Mouse (Mus musculus) embryonic facial prominence, embryonic 13.5 days (tissue): ENCODE results near the gene Ppp5c. TPM values are rescaled to one million over a fixed set of nuclear protein-coding genes. Genes with fewer than 3 reads are reported as not detected.

Source experiments
- ATAC-seq: fragments of 200-750 bp; cut with Nextera tagmentation; 2 replicates; pipeline ENCODE4 v1.8.0; 2017; ENCODE audit warnings: low read depth; ENCODE audit not compliant: insufficient number of reproducible peaks, insufficient read depth, low FRiP score, low TSS enrichment
- H3K27ac ChIP-seq: fragments of 300-500 bp; sonication (generic); 2 replicates; pipeline ENCODE4 v1.5.1; 2015; ENCODE audit warnings: moderate library complexity, mild to moderate bottlenecking, inconsistent platforms
- H3K27me3 ChIP-seq: fragments of 300-500 bp; sonication (generic); 2 replicates; pipeline ENCODE4 v1.6.1; 2015; ENCODE audit warnings: mild to moderate bottlenecking, inconsistent platforms
- H3K36me3 ChIP-seq: fragments of 300-500 bp; sonication (generic); 2 replicates; pipeline ENCODE4 v1.6.1; 2015; ENCODE audit warnings: mild to moderate bottlenecking, inconsistent platforms
- H3K4me1 ChIP-seq: fragments of 300-500 bp; sonication (generic); 2 replicates; pipeline ENCODE4 v1.6.1; 2015; ENCODE audit warnings: inconsistent platforms
- H3K4me2 ChIP-seq: fragments of 300-500 bp; sonication (generic); 2 replicates; pipeline ENCODE4 v1.6.1; 2015; ENCODE audit warnings: moderate library complexity, mild to moderate bottlenecking, inconsistent platforms
- H3K4me3 ChIP-seq: fragments of 300-500 bp; sonication (generic); 2 replicates; pipeline ENCODE4 v1.5.1; 2015; ENCODE audit warnings: mild to moderate bottlenecking, inconsistent platforms
- H3K9ac ChIP-seq: fragments of 300-500 bp; sonication (generic); 2 replicates; pipeline ENCODE4 v1.6.1; 2015; ENCODE audit warnings: mild to moderate bottlenecking, inconsistent platforms
- H3K9me3 ChIP-seq: fragments of 300-500 bp; sonication (generic); 2 replicates; pipeline ENCODE4 v1.6.1; 2016; ENCODE audit warnings: inconsistent platforms
- WGBS: fragments of 180-500 bp; shearing (Covaris S2); methylation state at CpG from one replicate; pipeline ENCODE4 v1.1.7; 2015; ENCODE audit warnings: mixed read lengths; 5-methylcytosine and 5-hydroxymethylcytosine counted together
- polyA plus RNA-seq: library from polyadenylated mRNA; unstranded; fragments of >200 nt; fragmentation: Nextera tagmentation; extraction: Ambion mirVana; gene quantifications from 2 replicates; pipeline ENCODE4 v1.2.1, GENCODE M21; 2015

Ppp5c gene
- polyA plus RNA-seq, 1 experiment from 2014 or later: 109 TPM

- Histone ChIP-seq H3K9me3 (no peaks in the 10 kb centered on the region), H3K4me3 (0 out of 2 replicates have a peak overlapping the region, but pooled peaks have one; percentile 10), H3K27ac (peak overlapping the region; percentile 92), H3K27me3 (no peaks in the 10 kb centered on the region), H3K4me2 (peak overlapping the region; percentile 46), H3K9ac (no peak overlapping the region), H3K4me1 (peaks cover 77% of the 10 kb centered on the region), H3K36me3 (0 out of 2 replicates have a peak, but pooled peaks cover 4% of the 10 kb centered on the region)
- ATAC-seq: peak; percentile 65
- 48% methylated on average over 18 of the region's 18 CpGs for WGBS
Measured at GRCm38 (mm10) chr7:16991681-16992450, 35.9 kb downstream of the Ppp5c start.

GRCm38 (mm10) chr7:16990006-16990744 lies 37.5 kb downstream of the Ppp5c start:
- peaks cover 60% of the 10 kb centered on the region for H3K4me1 ChIP-seq
- 0 out of 2 replicates have a peak overlapping the region, but pooled peaks have one; percentile 28 for H3K9ac ChIP-seq
- H3K4me2 ChIP-seq: peak overlapping the region; percentile 26
- no peaks in the 10 kb centered on the region for H3K9me3 ChIP-seq
- H3K27ac ChIP-seq: peak overlapping the region; percentile 92
- 21% methylated on average over 15 of the region's 15 CpGs for WGBS
- ATAC-seq: no peak
- H3K27me3 ChIP-seq: no peaks in the 10 kb centered on the region
- no peak overlapping the region for H3K4me3 ChIP-seq
- 0 out of 2 replicates have a peak, but pooled peaks cover 1% of the 10 kb centered on the region for H3K36me3 ChIP-seq

- Histone ChIP-seq H3K9ac (no peak overlapping the region), H3K4me1 (peaks cover 47% of the 10 kb centered on the region), H3K36me3 (no peaks in the 10 kb centered on the region), H3K4me3 (no peak overlapping the region), H3K27ac (peak overlapping the region; percentile 48; the same call in 1 of the 2 replicates), H3K9me3 (no peaks in the 10 kb centered on the region), H3K4me2 (no peak overlapping the region), H3K27me3 (no peaks in the 10 kb centered on the region)
- WGBS: 27% methylated on average over 3 of the region's 3 CpGs
- no peak for ATAC-seq
Measured at GRCm38 (mm10) chr7:16988405-16988804, 39.3 kb downstream of the Ppp5c start.

GRCm38 (mm10) chr7:16987541-16988149 lies 40.1 kb downstream of the Ppp5c start:
- no peak overlapping the region for H3K9ac ChIP-seq
- no peak for ATAC-seq
- peak overlapping the region; percentile 48; the same call in 1 of the 2 replicates for H3K27ac ChIP-seq

GRCm38 (mm10) chr7:16982859-16983568 lies 44.7 kb downstream of the Ppp5c start, which contains the start of gene Gm42372:
Gene Gm42372 (plus strand): TSS chr7:16983086.
- Histone ChIP-seq H3K4me1 (peaks cover 28% of the 10 kb centered on the region), H3K36me3 (no peaks in the 10 kb centered on the region), H3K27ac (no peak within 1 kb of the TSS), H3K9ac (no peak within 1 kb of the TSS), H3K4me2 (peak within 1 kb of the TSS; percentile 49), H3K4me3 (peak within 1 kb of the TSS; percentile 20; the same call in 1 of the 2 replicates), H3K9me3 (no peaks in the 10 kb centered on the region), H3K27me3 (no peaks in the 10 kb centered on the region)
- 24% methylated on average over 26 of the region's 26 CpGs for WGBS
- 0 out of 2 replicates have a peak, but pooled peaks have one; percentile 26 for ATAC-seq

More at GRCm38 (mm10) chr7:16987541-16988149, 40.1 kb downstream of the Ppp5c start:
- H3K4me2 ChIP-seq: no peak overlapping the region
- H3K36me3 ChIP-seq: no peaks in the 10 kb centered on the region
- WGBS: 27% methylated on average over 7 of the region's 7 CpGs
- H3K9me3 ChIP-seq: no peaks in the 10 kb centered on the region
- H3K27me3 ChIP-seq: no peaks in the 10 kb centered on the region
- H3K4me3 ChIP-seq: no peak overlapping the region
- H3K4me1 ChIP-seq: peaks cover 51% of the 10 kb centered on the region

- ATAC-seq: no peak
- H3K27ac ChIP-seq: peak overlapping the region; percentile 84
- 0 out of 2 replicates have a peak overlapping the region, but pooled peaks have one; percentile 53 for H3K9ac ChIP-seq
- 2% methylated on average over 12 of the region's 12 CpGs for WGBS
- peak overlapping the region; percentile 27 for H3K4me3 ChIP-seq
- H3K9me3 ChIP-seq: no peaks in the 10 kb centered on the region
- H3K36me3 ChIP-seq: no peaks in the 10 kb centered on the region
- peaks cover 17% of the 10 kb centered on the region for H3K4me1 ChIP-seq
- peak overlapping the region; percentile 58 for H3K4me2 ChIP-seq
- no peaks in the 10 kb centered on the region for H3K27me3 ChIP-seq
Measured at GRCm38 (mm10) chr7:16980348-16980747, 47.4 kb downstream of the Ppp5c start.

- Histone ChIP-seq H3K4me3 (no peak overlapping the region), H3K27me3 (no peaks in the 10 kb centered on the region), H3K4me2 (no peak overlapping the region), H3K27ac (no peak overlapping the region), H3K9me3 (no peaks in the 10 kb centered on the region), H3K4me1 (peaks cover 17% of the 10 kb centered on the region), H3K36me3 (no peaks in the 10 kb centered on the region), H3K9ac (no peak overlapping the region)
- no peak for ATAC-seq
- WGBS: 80% methylated on average over 3 of the region's 3 CpGs
Measured at GRCm38 (mm10) chr7:16978593-16978992, 49.1 kb downstream of the Ppp5c start.

GRCm38 (mm10) chr7:16978173-16978572 lies 49.6 kb downstream of the Ppp5c start:
- H3K27me3 ChIP-seq: no peaks in the 10 kb centered on the region
- no peak overlapping the region for H3K4me2 ChIP-seq
- no peak overlapping the region for H3K27ac ChIP-seq
- H3K4me1 ChIP-seq: peaks cover 15% of the 10 kb centered on the region
- no peaks in the 10 kb centered on the region for H3K36me3 ChIP-seq
- H3K9me3 ChIP-seq: no peaks in the 10 kb centered on the region
- H3K9ac ChIP-seq: no peak overlapping the region
- 74% methylated on average over 6 of the region's 6 CpGs for WGBS
- no peak for ATAC-seq
- no peak overlapping the region for H3K4me3 ChIP-seq

GRCm38 (mm10) chr7:16976298-16976697 lies 51.4 kb downstream of the Ppp5c start:
- ATAC-seq: no peak

GRCm38 (mm10) chr7:16974018-16974417 lies 53.7 kb downstream of the Ppp5c start:
- no peak overlapping the region for H3K4me2 ChIP-seq
- no peaks in the 10 kb centered on the region for H3K36me3 ChIP-seq
- ATAC-seq: no peak
- no peak overlapping the region for H3K4me3 ChIP-seq
- H3K9ac ChIP-seq: no peak overlapping the region
- H3K27me3 ChIP-seq: no peaks in the 10 kb centered on the region
- H3K9me3 ChIP-seq: no peaks in the 10 kb centered on the region
- H3K4me1 ChIP-seq: no peaks in the 10 kb centered on the region
- no peak overlapping the region for H3K27ac ChIP-seq
- WGBS: 68% methylated on average over 6 of the region's 6 CpGs

More at GRCm38 (mm10) chr7:16976298-16976697, 51.4 kb downstream of the Ppp5c start:
- 63% methylated on average over 8 of the region's 8 CpGs for WGBS
- H3K4me2 ChIP-seq: no peak overlapping the region
- peaks cover 9% of the 10 kb centered on the region for H3K4me1 ChIP-seq
- no peaks in the 10 kb centered on the region for H3K36me3 ChIP-seq
- H3K4me3 ChIP-seq: no peak overlapping the region
- H3K9ac ChIP-seq: no peak overlapping the region
- H3K27ac ChIP-seq: no peak overlapping the region
- no peaks in the 10 kb centered on the region for H3K9me3 ChIP-seq
- no peaks in the 10 kb centered on the region for H3K27me3 ChIP-seq

GRCm38 (mm10) chr7:16971160-16971559 lies 56.6 kb downstream of the Ppp5c start:
- H3K36me3 ChIP-seq: no peaks in the 10 kb centered on the region
- no peak overlapping the region for H3K4me3 ChIP-seq
- H3K4me1 ChIP-seq: no peaks in the 10 kb centered on the region
- ATAC-seq: no peak
- H3K27ac ChIP-seq: no peak overlapping the region
- no peak overlapping the region for H3K9ac ChIP-seq
- 80% methylated on average over 3 of the region's 3 CpGs for WGBS
- no peak overlapping the region for H3K4me2 ChIP-seq
- no peaks in the 10 kb centered on the region for H3K9me3 ChIP-seq
- no peaks in the 10 kb centered on the region for H3K27me3 ChIP-seq
